Mouse (Mus musculus): ENCODE results near the gene Uts2r. TPM values are rescaled to one million over a fixed set of nuclear protein-coding genes. Genes with fewer than 3 reads are reported as not detected.

Gene Uts2r
- total and polyA plus RNA-seq, 3 experiments: not detected

DNA sequence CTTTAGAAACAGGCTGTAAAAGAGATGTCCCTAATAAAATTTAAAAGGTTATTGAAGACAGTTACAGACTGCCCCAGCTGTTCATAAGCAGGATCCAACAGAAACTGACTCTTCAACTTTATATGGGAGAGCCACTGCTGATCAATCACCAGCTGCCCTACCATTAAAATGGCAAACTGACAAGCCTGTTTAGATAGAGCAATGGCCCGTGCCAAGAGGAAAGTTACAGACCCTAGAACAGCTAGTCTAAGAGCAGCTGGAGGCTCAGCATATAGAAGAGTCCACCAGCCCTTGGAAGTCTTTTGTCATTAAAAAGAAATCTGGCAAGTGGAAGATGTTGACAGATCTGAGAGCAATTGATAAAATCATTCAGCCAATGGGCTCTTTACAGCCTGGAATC lies 25.5 kb upstream of the Uts2r start:
- H3K79me2 ChIP-seq (ENCODE audit: control insufficient read depth, insufficient read depth, low read length, poor library complexity): no peaks in the 10 kb centered on the region
- no peak overlapping the region for H3K9ac ChIP-seq (ENCODE audit: control insufficient read depth, low read depth, low read length, poor library complexity, severe bottlenecking)
- no peak overlapping the region for H3K4me3 ChIP-seq (ENCODE audit: control insufficient read depth in 1 of 2, insufficient read depth in 1 of 2, low read depth in 2 of 2, low read length in 2 of 2)
- TF ChIP-seq BHLHE40 (IDR thresholded peaks at IDR 0.05; ENCODE audit: borderline replicate concordance, low read depth, low read length) (no peak), MEF2A (IDR thresholded peaks at IDR 0.05; ENCODE audit: extremely low read depth, insufficient replicate concordance, low read depth, low read length, poor library complexity, severe bottlenecking) (no peak)
- DNase-seq (ENCODE audit: low read depth, low spot score): no peak
- H3K9me3 ChIP-seq (replicated peaks; ENCODE audit: insufficient read depth, low read length): no peaks in the 10 kb centered on the region
- no peaks in the 10 kb centered on the region for H3K36me3 ChIP-seq (ENCODE audit: control insufficient read depth in 1 of 2, insufficient read depth in 2 of 2, low read length in 2 of 2)
- H3K27me3 ChIP-seq (ENCODE audit: control insufficient read depth in 1 of 2, insufficient read depth in 2 of 2, low read length in 2 of 2): peaks cover 5 to 28% of the 10 kb centered on the region in 2 experiments
- H3K4me1 ChIP-seq (ENCODE audit: control insufficient read depth in 1 of 2, insufficient read depth in 2 of 2, low read length in 2 of 2): peaks cover 0 to 3% of the 10 kb centered on the region in 2 experiments; a peak in 1 of 4 replicates
- H3K27ac ChIP-seq (ENCODE audit: control insufficient read depth, low read depth, low read length): no peak overlapping the region

DNA sequence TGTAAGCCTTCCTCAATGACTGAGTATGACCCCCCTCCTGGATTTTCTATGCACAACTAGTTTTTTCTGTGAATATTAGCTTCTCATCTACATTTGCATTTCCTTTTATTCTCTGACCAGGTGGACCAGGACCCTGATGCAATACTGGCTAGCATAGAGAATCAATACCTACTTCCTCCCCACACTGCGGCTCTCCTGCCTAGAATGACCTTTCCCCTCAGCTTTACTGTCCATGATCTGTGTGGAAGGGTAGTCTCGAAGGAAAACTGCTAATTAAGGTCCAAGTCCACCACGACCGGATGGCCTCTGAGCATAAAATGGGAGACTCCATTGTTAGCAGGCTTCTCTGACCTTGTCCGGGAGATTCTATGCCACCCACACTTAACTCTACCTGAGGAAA lies 22.4 kb upstream of the Uts2r start:
- TF ChIP-seq CHD2 (IDR thresholded peaks at IDR 0.05; ENCODE audit: low read length): no peak
- TF ChIP-seq MAFK (IDR thresholded peaks at IDR 0.05; ENCODE audit: borderline replicate concordance, low read depth, low read length): no peak
- no peak for TF ChIP-seq CHD1 (IDR thresholded peaks at IDR 0.05; ENCODE audit: low read depth, low read length)
- no peak for TF ChIP-seq MEF2A (IDR thresholded peaks at IDR 0.05; ENCODE audit: extremely low read depth, insufficient replicate concordance, low read depth, low read length, poor library complexity, severe bottlenecking)
- no peak for TF ChIP-seq TCF12 (IDR thresholded peaks at IDR 0.05; ENCODE audit: low read depth, low read length)
- TF ChIP-seq UBTF (IDR thresholded peaks at IDR 0.05; ENCODE audit: borderline replicate concordance, insufficient read depth, low read depth, low read length): no peak
- Histone ChIP-seq H3K79me2 (ENCODE audit: control insufficient read depth, insufficient read depth, low read length, poor library complexity) (no peaks in the 10 kb centered on the region), H3K4me1 (ENCODE audit: control insufficient read depth in 1 of 2, insufficient read depth in 2 of 2, low read length in 2 of 2) (peaks cover 0 to 3% of the 10 kb centered on the region in 2 experiments; a peak in 1 of 4 replicates), H3K9me3 (replicated peaks; ENCODE audit: insufficient read depth, low read length) (no peaks in the 10 kb centered on the region), H3K36me3 (ENCODE audit: control insufficient read depth in 1 of 2, insufficient read depth in 2 of 2, low read length in 2 of 2) (no peaks in the 10 kb centered on the region), H3K9ac (ENCODE audit: control insufficient read depth, low read depth, low read length, poor library complexity, severe bottlenecking) (no peak overlapping the region), H3K27me3 (ENCODE audit: control insufficient read depth in 1 of 2, insufficient read depth in 2 of 2, low read length in 2 of 2) (peaks cover 5 to 28% of the 10 kb centered on the region in 2 experiments), H3K4me3 (ENCODE audit: control insufficient read depth in 1 of 2, insufficient read depth in 1 of 2, low read depth in 2 of 2, low read length in 2 of 2) (no peak overlapping the region), H3K27ac (ENCODE audit: control insufficient read depth, low read depth, low read length) (no peak overlapping the region)
- no peak for DNase-seq (ENCODE audit: low read depth, low spot score)

DNA sequence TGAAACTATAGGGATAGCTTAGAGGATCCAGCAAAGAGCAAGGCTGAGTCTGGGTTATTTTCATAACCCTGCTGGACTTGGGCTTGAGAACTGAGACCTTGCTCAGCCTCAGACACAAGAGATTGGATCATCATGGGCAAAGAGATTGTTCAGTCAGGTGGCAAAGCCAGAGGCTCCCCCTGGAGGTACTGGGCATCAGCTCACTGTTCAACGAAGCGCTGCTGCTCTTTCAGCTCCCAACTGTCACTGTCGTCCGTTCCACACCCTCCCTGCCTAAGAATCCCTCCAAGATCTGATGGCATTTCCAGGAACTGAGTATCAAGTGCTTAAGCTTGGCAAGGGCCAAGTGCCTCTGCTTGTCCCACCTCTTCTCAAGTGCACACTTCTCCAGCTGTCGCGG lies 21.3 kb upstream of the Uts2r start:
- no peaks in the 10 kb centered on the region for H3K9me3 ChIP-seq (replicated peaks; ENCODE audit: insufficient read depth, low read length)
- no peak overlapping the region for H3K9ac ChIP-seq (ENCODE audit: control insufficient read depth, low read depth, low read length, poor library complexity, severe bottlenecking)
- H3K4me3 ChIP-seq (ENCODE audit: control insufficient read depth in 1 of 2, insufficient read depth in 1 of 2, low read depth in 2 of 2, low read length in 2 of 2): no peak overlapping the region
- H3K27ac ChIP-seq (ENCODE audit: control insufficient read depth, low read depth, low read length): no peak overlapping the region
- TF ChIP-seq NRF1 (IDR thresholded peaks at IDR 0.05; ENCODE audit: insufficient read depth, low read depth, low read length, poor library complexity, severe bottlenecking) (no peak), CTCF (IDR thresholded peaks at IDR 0.05 in 2 of 3, conservative IDR thresholded peaks at IDR 0.05 in 1 of 3; ENCODE audit: control insufficient read depth in 1 of 3, insufficient read depth in 1 of 3, low read depth in 2 of 3, low read length in 3 of 3, poor library complexity in 1 of 3, severe bottlenecking in 1 of 3) (peak in 2 of 3 experiments; percentile 17 to 21; a peak in 1 of 6 replicates), POLR2A (IDR thresholded peaks at IDR 0.05; ENCODE audit: control insufficient read depth in 1 of 2, insufficient read depth in 1 of 2, low read depth in 1 of 2, low read length in 2 of 2, poor library complexity in 1 of 2) (no peak), MYB (IDR thresholded peaks at IDR 0.05; ENCODE audit: low read depth, low read length) (no peak), UBTF (IDR thresholded peaks at IDR 0.05; ENCODE audit: borderline replicate concordance, insufficient read depth, low read depth, low read length) (no peak), ETS1 (IDR thresholded peaks at IDR 0.05; ENCODE audit: low read depth, low read length) (no peak), SMC3 (IDR thresholded peaks at IDR 0.05; ENCODE audit: low read depth, low read length) (0 out of 2 replicates have a peak, but pooled peaks have one; percentile 7), MAX (IDR thresholded peaks at IDR 0.05; ENCODE audit: low read length) (no peak), CHD2 (IDR thresholded peaks at IDR 0.05; ENCODE audit: low read length) (no peak), POLR2AphosphoS5 (IDR thresholded peaks at IDR 0.05; ENCODE audit: borderline replicate concordance, low read depth, low read length) (no peak), ELF1 (IDR thresholded peaks at IDR 0.05; ENCODE audit: low read depth, low read length) (no peak)
- no peaks in the 10 kb centered on the region for H3K79me2 ChIP-seq (ENCODE audit: control insufficient read depth, insufficient read depth, low read length, poor library complexity)
- no peaks in the 10 kb centered on the region for H3K36me3 ChIP-seq (ENCODE audit: control insufficient read depth in 1 of 2, insufficient read depth in 2 of 2, low read length in 2 of 2)
- H3K4me1 ChIP-seq (ENCODE audit: control insufficient read depth in 1 of 2, insufficient read depth in 2 of 2, low read length in 2 of 2): peaks cover 0 to 3% of the 10 kb centered on the region in 2 experiments; a peak in 1 of 4 replicates
- DNase-seq (ENCODE audit: low read depth, low spot score): no peak
- H3K27me3 ChIP-seq (ENCODE audit: control insufficient read depth in 1 of 2, insufficient read depth in 2 of 2, low read length in 2 of 2): peaks cover 5 to 24% of the 10 kb centered on the region in 2 experiments
